In genomic region chr11:81750876-81751275, GRCm38 (mm10) we compare ENCODE assay signal across 35 mouse cellular contexts.
"Had no signal": no experiment of that assay in that cellular context is flagged by ENCODE, and none has a peak within 500 bp of the region (broad histone marks: within the 10 kb centered on the region; RNA-seq: fewer than 3 reads in every experiment).

No protein-coding gene starts in this region.

- ATAC-seq: hindbrain, embryonic 16.5 days; hindbrain, postnatal 0 days; inflammation-experienced regulatory T-cells, adult 6 months; intestine, embryonic 15.5 days; intestine, embryonic 16.5 days; intestine, postnatal 0 days had no signal

- H3K9ac ChIP-seq: heart, embryonic 12.5 days; heart, embryonic 13.5 days; heart, embryonic 15.5 days; hindbrain, embryonic 12.5 days; hindbrain, embryonic 13.5 days; hindbrain, embryonic 14.5 days; hindbrain, embryonic 15.5 days; intestine, embryonic 15.5 days; kidney, embryonic 15.5 days had no signal

- H3K4me1 ChIP-seq: heart, embryonic 12.5 days; heart, embryonic 13.5 days; heart, embryonic 15.5 days; hindbrain, embryonic 10.5 days; hindbrain, embryonic 12.5 days; hindbrain, embryonic 13.5 days; hindbrain, embryonic 15.5 days; intestine, embryonic 15.5 days had no signal

- H3K27ac ChIP-seq: heart, embryonic 13.5 days; heart, embryonic 15.5 days; hindbrain, embryonic 10.5 days; hindbrain, embryonic 12.5 days; hindbrain, embryonic 13.5 days; hindbrain, embryonic 14.5 days; hindbrain, embryonic 15.5 days; hindbrain, postnatal 0 days; intestine, embryonic 15.5 days; kidney, embryonic 15.5 days; kidney, postnatal 0 days; layer of hippocampus, adult 2 months; left cerebral cortex, adult 2 months had no signal

- H3K4me3 ChIP-seq: heart, embryonic 12.5 days; heart, embryonic 13.5 days; heart, embryonic 15.5 days; hindbrain, embryonic 10.5 days; hindbrain, embryonic 12.5 days; hindbrain, embryonic 13.5 days; hindbrain, embryonic 15.5 days; intestine, embryonic 15.5 days; kidney, embryonic 15.5 days; layer of hippocampus, adult 2 months; left cerebral cortex, adult 2 months had no signal

- H3K36me3 ChIP-seq: heart, embryonic 12.5 days; heart, embryonic 13.5 days; heart, embryonic 15.5 days; hindbrain, embryonic 10.5 days; hindbrain, embryonic 12.5 days; hindbrain, embryonic 13.5 days; hindbrain, embryonic 15.5 days; intestine, embryonic 15.5 days; kidney, embryonic 15.5 days had no signal

- H3K9me3 ChIP-seq: hindbrain, embryonic 15.5 days; intestine, embryonic 15.5 days had no signal

- DNase-seq: heart, postnatal 10 days; heart, postnatal 14 days; heart, postnatal 36 days; heart, postnatal 4 days; kidney, adult 11 months; kidney, adult 18-20 months; kidney, adult 2 months; kidney, adult 8-10 months; kidney, adult 9 months; kidney, postnatal 10 days; kidney, postnatal 14 days; kidney, postnatal 25 days; kidney, postnatal 36 days; kidney, postnatal 4 days; layer of hippocampus, adult 9-11 months; layer of hippocampus, postnatal 36 days had no signal

- H3K27me3 ChIP-seq: heart, embryonic 12.5 days; heart, embryonic 13.5 days; heart, embryonic 15.5 days; hindbrain, embryonic 12.5 days; hindbrain, embryonic 13.5 days; hindbrain, embryonic 15.5 days; intestine, embryonic 15.5 days; kidney, embryonic 15.5 days had no signal

- H3K4me2 ChIP-seq: heart, embryonic 11.5 days; heart, embryonic 12.5 days; heart, embryonic 13.5 days; heart, embryonic 15.5 days; hindbrain, embryonic 12.5 days; hindbrain, embryonic 13.5 days; hindbrain, embryonic 14.5 days; hindbrain, embryonic 15.5 days; intestine, embryonic 15.5 days; kidney, embryonic 15.5 days had no signal
